Mouse (Mus musculus): Measurements from ENCODE around the gene Olfr352. TPM values are rescaled to one million over a fixed set of nuclear protein-coding genes. Genes with fewer than 3 reads are reported as not detected.

Gene Olfr352
- total RNA-seq (2021): not detected

DNA sequence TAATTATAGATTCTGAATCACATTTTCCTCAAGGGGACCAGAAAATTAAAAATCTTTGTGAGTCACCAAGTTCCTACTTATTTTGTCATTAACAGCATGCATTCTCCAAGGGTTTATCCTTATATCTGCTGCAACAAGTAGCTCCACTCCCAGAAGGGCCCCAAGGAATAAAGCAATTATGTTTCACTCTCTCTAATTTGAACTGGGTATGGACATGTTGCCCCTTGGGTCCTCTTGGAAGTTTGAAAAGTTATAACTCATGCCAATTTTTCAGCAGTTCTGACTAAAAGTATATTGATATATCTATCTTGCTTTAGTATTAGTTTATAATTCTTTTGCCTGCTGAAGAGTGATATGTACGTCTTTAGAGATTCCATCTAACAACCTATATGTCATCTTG lies at the start of gene Olfr352:
Gene Olfr352, plus strand, starts transcription at position 301 of the 400 bp plus-strand sequence.
- intact Hi-C loops (cut with DNase I): no loop called here
- no peak for DNase-seq (ENCODE audit: extremely low spot score in 1 of 2, low spot score in 2 of 2)

DNA sequence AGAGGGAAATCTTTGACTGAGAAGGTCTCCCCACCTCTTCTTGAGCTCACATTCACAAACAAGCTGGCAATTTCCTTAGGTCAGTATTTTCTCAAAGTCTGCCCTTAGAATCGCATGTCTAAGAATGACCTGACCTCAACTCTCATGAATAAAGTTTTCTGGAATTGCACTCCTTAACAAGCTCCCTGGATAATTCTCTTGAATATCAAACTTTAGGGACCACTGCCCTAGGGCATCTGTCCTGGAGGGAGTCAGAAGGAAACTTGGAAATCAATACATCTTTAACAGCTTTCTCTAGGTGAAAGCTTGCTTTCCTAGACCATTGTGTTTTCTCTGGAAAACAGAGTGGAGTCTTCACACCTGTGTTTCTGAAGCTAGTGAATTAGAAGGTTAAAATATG lies 22.2 kb upstream of the Olfr352 start, which contains the start of gene Olfr350:
Gene Olfr350, plus strand, starts transcription at position 301 of the 400 bp plus-strand sequence.
- DNase-seq (ENCODE audit: extremely low spot score in 1 of 2, low spot score in 2 of 2): no peak
- intact Hi-C loops (cut with DNase I): no loop called here

DNA sequence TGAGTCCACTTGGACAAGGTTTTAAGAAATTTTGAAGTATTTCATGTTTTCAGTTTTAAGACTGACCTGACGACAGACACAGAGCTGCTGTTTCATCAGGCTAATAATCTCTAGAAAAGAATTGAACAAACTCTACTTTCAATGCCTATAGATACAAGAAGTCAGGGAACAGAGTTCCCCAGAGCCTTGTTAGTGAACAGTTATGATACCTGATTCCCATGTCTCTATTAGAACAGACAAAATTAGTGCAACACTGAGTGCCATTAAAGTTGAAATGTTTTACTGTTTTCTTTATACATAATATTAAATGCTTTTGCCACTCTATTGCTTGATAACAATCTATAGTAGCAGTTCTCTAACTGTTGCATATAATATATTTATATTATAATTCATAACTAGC lies 5.7 kb upstream of the Olfr352 start, which contains the start of gene Olfr351:
Gene Olfr351, minus strand, starts transcription at position 101 of the 400 bp plus-strand sequence.
- intact Hi-C loops (cut with DNase I): no loop called here
- no peak for DNase-seq (ENCODE audit: extremely low spot score in 1 of 2, low spot score in 2 of 2)

DNA sequence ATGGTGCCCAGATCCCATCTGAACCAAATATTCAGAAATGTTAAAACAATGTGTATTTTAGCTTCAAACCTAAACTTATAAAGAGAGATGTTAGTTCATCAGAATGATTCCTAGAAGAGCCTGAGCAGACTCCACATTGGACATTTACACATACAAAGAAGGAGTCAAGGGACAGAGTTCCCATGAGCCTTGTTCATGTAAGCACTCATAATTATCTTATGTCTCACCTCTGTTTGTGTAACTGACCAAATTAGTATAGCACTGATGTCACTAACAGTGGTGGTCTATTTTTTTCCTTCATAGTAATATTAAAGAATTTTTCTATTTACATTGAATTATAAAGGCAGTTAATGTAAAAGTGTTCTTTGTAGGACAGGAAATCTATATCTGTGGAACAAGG lies 24.6 kb downstream of the Olfr352 start, which contains the start of gene Olfr353:
Gene Olfr353, minus strand, starts transcription at position 101 of the 400 bp plus-strand sequence.
- DNase-seq (ENCODE audit: extremely low spot score in 1 of 2, low spot score in 2 of 2): no peak
- intact Hi-C loops (cut with DNase I): no loop called here

DNA sequence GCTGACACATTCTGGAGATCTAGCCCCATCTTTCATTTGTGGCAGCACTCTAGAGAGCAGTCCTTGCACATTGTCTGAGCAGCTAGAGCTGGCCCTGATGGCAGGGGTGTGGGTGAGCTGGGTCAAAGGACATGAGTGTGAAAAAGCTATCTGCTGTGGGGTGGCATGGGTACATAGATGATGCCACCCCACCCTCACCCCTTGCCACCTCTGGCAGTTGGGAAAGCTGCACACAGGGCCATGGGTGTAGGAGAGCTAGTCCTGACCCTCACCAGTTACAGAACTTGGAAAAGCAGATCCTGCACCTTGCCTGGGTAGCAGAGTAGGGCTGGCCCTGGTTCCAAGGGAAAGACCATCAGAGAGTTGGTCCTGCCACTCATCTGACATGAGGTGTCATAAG lies 28.9 kb downstream of the Olfr352 start:
- DNase-seq (ENCODE audit: extremely low spot score in 1 of 2, low spot score in 2 of 2): no peak
- intact Hi-C loops (cut with DNase I): no loop called here

DNA sequence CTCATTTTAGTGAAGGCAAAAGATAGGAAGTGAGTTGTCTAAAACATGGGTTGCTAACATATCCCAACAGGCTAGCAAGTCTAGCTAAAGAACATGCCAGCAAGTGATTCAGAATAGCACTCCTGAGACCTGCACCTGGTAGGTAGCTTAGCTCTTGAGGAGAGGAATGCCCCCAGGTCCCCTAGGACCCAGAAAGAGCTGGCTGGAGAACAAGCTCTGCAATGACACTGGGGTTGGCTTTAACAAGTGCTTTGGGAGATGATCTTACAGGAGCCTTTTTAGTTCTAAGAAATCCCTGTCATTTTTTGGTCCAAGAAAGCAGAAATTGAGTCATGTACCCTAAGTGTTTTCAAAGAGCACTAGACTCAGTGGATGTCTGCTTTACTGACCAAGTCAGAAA lies 37.1 kb downstream of the Olfr352 start, which contains the start of gene Olfr354:
Gene Olfr354, plus strand, starts transcription at position 301 of the 400 bp plus-strand sequence.
- no peak for DNase-seq (ENCODE audit: extremely low spot score in 1 of 2, low spot score in 2 of 2)
- intact Hi-C loops (cut with DNase I): no loop called here

Other genes with a start within 250 kb of the Olfr352 start
- gene Olfr345, start 228.4 kb upstream of the Olfr352 start, total RNA-seq (2021): not detected
- gene Olfr346, start 182.7 kb upstream of the Olfr352 start, total RNA-seq (2021): not detected
- gene Olfr347, start 136.6 kb upstream of the Olfr352 start, total RNA-seq (2021): not detected
- gene Olfr348, start 84.2 kb upstream of the Olfr352 start, total RNA-seq (2021): not detected
- not detected for gene Olfr50, start 77.9 kb upstream of the Olfr352 start, total RNA-seq (2021)
- gene Olfr3, start 51.4 kb upstream of the Olfr352 start, total RNA-seq (2021): not detected
- not detected for gene Olfr350, start 22.1 kb upstream of the Olfr352 start, total RNA-seq (2021)
- not detected for gene Olfr351, start 5.8 kb upstream of the Olfr352 start, total RNA-seq (2021)
- gene Olfr353, start 24.5 kb downstream of the Olfr352 start, total RNA-seq (2021): not detected
- gene Olfr354, start 37.2 kb downstream of the Olfr352 start, total RNA-seq (2021): under 1 TPM in 1 of 2 experiments, not detected in 1; 0.04 TPM
- gene Olfr355, start 60.4 kb downstream of the Olfr352 start, total RNA-seq (2021): not detected
- not detected for gene Olfr356, start 68.7 kb downstream of the Olfr352 start, total RNA-seq (2021)
- gene Olfr357, start 125.4 kb downstream of the Olfr352 start, total RNA-seq (2021): not detected
- not detected for gene Olfr358, start 140.9 kb downstream of the Olfr352 start, total RNA-seq (2021)
- gene Olfr360, start 197.3 kb downstream of the Olfr352 start, total RNA-seq (2021): not detected
- not detected for gene Olfr361, start 220.8 kb downstream of the Olfr352 start, total RNA-seq (2021)
- gene Olfr362, start 249.4 kb downstream of the Olfr352 start, total RNA-seq (2021): not detected

Measured in left cerebral cortex, postnatal 10 days (tissue).